Mouse (Mus musculus) liver, adult 2 months (tissue): ENCODE measurements at regions not wholly inside any gene's neighbourhood (a gene's known extent, or its start where the extent isn't known, plus 50 kb on each side); places are given as distances from the start of the nearest gene placed in this dataset.

ENCODE experiments used
- CTCF ChIP-seq: fragments of 200-500 bp; IDR thresholded peaks from 2 replicates; pipeline ENCODE4 v1.5.1; 2011; ENCODE audit warnings: low read depth, low read length, control low read depth
- POLR2A ChIP-seq: fragments of 200-500 bp; IDR thresholded peaks from 2 replicates; pipeline ENCODE4 v1.6.1; 2011; ENCODE audit warnings: low read length, control low read depth; ENCODE audit not compliant: insufficient read depth; ENCODE audit errors: extremely low read depth

DNA sequence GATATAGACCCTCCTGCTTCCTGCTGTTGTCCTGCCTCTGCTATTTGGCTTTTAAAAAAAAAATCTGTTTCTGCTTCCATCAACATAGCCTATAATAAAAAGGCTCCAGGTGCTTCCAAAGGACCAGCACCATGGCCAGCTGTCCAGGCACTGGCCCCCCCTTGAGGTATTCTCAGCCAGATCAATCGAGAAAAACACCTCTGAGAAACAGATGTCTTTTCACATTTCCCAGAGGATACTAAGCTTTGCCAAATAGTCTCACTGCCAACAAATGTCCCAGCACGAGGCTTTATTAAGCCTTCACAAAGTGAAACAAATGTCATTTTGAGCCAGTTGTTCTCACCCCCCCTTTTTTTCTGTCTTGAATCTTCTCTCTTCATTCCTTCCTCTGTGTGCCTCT is 2880.7 kb upstream of the 5930422O12Rik start:
- no peak for TF ChIP-seq CTCF
- no peak for TF ChIP-seq POLR2A
